Mouse (Mus musculus): ENCODE measurements around the gene En1.

- no peak for TF ChIP-seq CTCF (IDR thresholded peaks at IDR 0.05)
- TF ChIP-seq EP300 (IDR thresholded peaks at IDR 0.05), result no peak
Observed at GRCm38 (mm10) chr1:120650068-120650467, 47.9 kb downstream of the En1 start.

Data from lung, postnatal 0 days (tissue).